Mouse (Mus musculus): ENCODE results near the gene Pgp.

Gene Pgp

DNA sequence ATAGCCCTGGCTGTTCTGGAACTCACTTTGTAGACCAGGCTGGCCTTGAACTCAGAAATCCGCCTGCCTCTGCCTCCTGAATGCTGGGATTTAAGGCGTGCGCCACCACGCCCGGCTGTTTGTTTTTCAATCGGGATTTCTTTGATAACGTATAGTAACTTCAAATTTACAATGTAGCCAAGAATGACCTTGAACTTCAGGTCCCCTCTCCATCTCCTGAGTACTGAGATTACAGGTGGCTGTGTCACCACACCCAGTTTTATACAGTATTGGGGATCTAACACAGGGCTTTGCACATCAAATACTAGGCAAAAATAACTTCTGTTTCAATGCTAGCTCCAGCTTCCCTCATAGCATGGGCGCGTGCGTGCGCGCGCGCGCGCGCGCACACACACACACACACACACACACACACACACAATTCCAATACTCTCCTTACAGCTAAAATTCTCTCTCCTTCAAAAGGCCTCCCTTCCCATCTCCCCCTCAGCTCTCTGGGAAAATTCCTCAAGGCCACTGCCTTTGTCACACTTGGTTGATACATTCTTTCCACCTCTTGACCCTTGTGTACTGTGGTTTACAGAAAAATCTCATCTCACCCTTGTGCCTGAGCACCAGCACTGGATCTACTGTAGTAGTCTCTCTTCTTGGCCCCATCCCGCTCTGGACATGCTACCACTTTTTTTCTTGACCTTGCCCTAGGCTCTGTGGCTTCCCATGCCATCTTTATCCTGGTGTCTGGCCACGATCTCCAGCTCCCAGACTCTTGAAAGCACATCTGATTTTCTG is 11.0 kb downstream of the Pgp start:
- DNase-seq (ENCODE audit: low spot score in 2 of 2): no peak

DNA sequence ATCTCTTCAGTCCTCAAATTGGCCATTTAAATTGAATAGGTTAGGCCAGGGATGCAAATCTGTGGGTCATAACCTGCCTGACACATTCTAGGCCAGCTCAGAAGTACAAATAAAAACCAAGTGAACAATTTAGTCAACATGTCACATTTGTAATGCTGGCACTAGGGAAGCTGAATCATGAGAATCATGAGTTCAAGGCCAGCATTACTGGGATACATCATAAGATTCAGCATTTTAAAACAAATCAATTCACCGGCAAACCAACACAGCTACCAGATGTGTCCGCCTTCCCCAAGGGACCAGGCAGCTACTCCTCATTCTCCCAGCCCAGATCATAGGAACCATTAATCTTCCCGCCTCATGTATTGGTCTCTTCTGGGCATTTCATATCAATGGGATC is 13.3 kb downstream of the Pgp start:
- DNase-seq (ENCODE audit: low spot score in 2 of 2): no peak

- peak; percentile 86 to 89 for DNase-seq (ENCODE audit: low spot score in 2 of 2)
These were observed 15.1 kb downstream of the Pgp start for GRCm38 (mm10) chr17:24485090-24485860.

DNA sequence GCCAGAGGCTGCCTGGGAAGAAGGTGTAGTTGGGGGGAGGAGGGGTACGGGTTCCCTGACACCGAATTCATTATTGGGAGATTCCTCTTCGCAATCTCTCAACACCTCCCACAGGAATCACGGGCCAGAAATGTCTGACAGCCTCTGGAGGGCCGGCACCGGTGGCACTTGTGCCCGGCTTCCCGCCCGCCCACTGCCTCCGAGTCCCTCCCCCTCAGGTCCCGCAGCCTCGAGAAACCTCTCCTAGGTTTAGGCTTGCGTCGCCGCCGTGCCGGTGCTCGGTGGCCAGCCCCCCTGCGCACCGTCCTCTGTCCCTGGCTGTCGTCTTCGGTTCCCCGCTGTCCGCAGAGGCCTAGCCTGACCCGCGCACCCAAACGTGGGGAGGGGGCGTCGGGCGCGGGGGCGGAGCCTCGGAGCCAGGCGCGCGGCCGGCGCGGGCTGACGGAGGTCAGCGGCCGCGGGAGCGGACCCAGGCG is 18.0 kb downstream of the Pgp start, which contains the start of gene Caskin1:
Caskin1 (plus strand) TSS at position 416 of the 476 bp plus-strand sequence.
- DNase-seq (ENCODE audit: low spot score in 2 of 2): peak; percentile 70 to 78

- peak; percentile 62 to 67 for DNase-seq (ENCODE audit: low spot score in 2 of 2)
These were observed 18.6 kb downstream of the Pgp start for GRCm38 (mm10) chr17:24488662-24489264.

DNA sequence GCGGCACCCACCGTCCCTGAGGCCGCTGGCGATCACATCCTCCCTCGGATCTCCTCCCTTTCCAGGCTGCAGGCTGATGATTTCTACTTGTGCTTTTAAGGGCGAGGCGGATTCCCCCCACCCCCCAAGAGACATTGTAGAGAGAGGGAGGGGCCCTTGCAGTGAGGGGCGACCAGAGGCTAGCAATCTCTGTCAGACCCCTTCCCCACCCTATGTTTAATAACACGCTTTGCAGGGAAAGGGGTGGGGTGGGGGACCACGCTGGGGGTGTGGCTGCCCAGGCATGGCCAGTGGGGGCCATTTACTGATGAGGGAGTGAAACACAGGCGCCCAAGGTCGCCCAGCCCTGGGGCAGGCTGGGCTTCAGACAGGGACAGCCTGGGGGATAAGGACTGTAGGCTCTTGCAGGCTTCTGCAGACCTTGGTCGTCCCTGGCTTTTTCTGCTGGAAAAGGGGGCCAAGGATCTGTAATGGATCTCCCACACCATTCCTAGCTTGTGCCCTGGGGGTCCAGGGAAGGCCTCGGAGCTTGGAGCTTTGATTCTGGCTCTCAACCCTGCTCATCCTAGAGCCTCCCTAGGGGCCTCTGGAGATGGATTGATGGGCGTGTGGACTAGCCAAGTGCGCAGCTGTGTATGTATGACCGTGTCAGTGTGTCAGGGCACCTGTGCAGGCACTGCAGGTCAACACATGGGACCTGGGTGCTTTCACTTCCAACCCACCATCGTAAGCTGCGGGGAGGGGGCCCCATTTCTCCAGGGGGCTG is 19.3 kb downstream of the Pgp start:
- no peak for DNase-seq (ENCODE audit: low spot score in 2 of 2)

GRCm38 (mm10) chr17:24490399-24490798 is 20.2 kb downstream of the Pgp start:
- DNase-seq (ENCODE audit: low spot score in 2 of 2): peak; percentile 79 to 80

GRCm38 (mm10) chr17:24494627-24495335 is 24.6 kb downstream of the Pgp start:
- DNase-seq (ENCODE audit: low spot score in 2 of 2): peak; percentile 80

- peak; percentile 66 to 75 for DNase-seq (ENCODE audit: low spot score in 2 of 2)
These were observed 25.3 kb downstream of the Pgp start for GRCm38 (mm10) chr17:24495443-24495842.

DNA sequence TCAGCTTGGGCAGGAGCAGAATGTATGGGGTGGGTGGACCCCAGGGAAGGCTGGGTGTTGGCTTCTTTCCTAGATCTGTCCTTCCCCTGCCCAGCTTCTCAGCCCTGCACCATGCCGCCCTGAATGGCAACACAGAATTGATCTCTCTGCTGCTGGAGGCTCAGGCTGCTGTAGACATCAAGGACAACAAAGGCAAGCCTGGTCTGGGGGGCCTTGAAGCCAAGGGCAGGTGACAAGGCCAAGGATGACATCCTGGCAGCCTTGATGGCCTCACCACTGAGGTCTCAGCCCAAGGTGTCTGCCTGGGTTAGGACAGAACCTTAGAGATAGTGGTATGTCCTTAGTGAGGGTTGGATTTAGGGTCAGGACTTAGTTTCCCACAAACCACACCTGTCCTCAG is 25.8 kb downstream of the Pgp start:
- no peak for DNase-seq (ENCODE audit: low spot score in 2 of 2)

DNA sequence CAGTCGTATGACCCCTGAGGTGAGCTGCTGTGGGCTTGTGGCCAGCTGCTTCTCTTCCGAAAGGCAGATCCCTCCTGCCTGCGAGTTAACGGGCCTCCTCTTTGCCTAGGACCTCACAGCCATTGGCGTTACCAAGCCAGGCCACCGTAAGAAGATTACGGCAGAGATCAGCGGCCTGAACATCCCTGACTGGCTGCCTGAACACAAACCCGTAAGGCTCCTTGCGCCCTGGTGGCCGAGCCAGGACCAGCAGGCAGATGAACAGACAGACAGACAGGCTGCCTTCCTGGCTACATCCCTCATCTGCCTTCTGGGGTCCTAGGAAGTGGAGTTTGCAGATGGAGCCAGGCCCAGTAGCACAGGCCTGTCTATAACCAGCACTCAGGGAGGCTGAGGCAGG is 32.0 kb downstream of the Pgp start:
- DNase-seq (ENCODE audit: low spot score in 2 of 2): peak in 1 of 2 experiments; percentile 29

GRCm38 (mm10) chr17:24504085-24504484 is 33.9 kb downstream of the Pgp start:
- no peak for DNase-seq (ENCODE audit: low spot score in 2 of 2)

- peak in 1 of 2 experiments; percentile 31 for DNase-seq (ENCODE audit: low spot score in 2 of 2)
These were observed 35.2 kb downstream of the Pgp start for GRCm38 (mm10) chr17:24505286-24505955.

GRCm38 (mm10) chr17:24506332-24507070 is 36.3 kb downstream of the Pgp start:
- DNase-seq (ENCODE audit: low spot score in 2 of 2): peak; percentile 66 to 69

GRCm38 (mm10) chr17:24507129-24507664 is 37.0 kb downstream of the Pgp start:
- DNase-seq (ENCODE audit: low spot score in 2 of 2): peak; percentile 70 to 72

GRCm38 (mm10) chr17:24507806-24508460 is 37.7 kb downstream of the Pgp start:
- peak in 1 of 2 experiments; percentile 45 for DNase-seq (ENCODE audit: low spot score in 2 of 2)

- peak; percentile 77 to 84 for DNase-seq (ENCODE audit: low spot score in 2 of 2)
These were observed 43.4 kb downstream of the Pgp start for GRCm38 (mm10) chr17:24513609-24514008.

All from right cerebral cortex, postnatal 10 days (tissue).